Mouse (Mus musculus) testis, adult 2 months (tissue): ENCODE data around the gene Rhbg.

Experiments
- CTCF ChIP-seq: fragments of 200-500 bp; IDR thresholded peaks from 2 replicates; pipeline ENCODE4 v1.5.1; 2012; ENCODE audit warnings: low read depth, mild to moderate bottlenecking, inconsistent platforms, low read length, moderate library complexity; ENCODE audit not compliant: control insufficient read depth, insufficient read depth, insufficient replicate concordance
- POLR2A ChIP-seq: fragments of 200-500 bp; IDR thresholded peaks from 2 replicates; pipeline ENCODE4 v1.6.1; 2012; ENCODE audit warnings: low read depth, mild to moderate bottlenecking, inconsistent platforms, low read length, moderate library complexity; ENCODE audit not compliant: control insufficient read depth

DNA sequence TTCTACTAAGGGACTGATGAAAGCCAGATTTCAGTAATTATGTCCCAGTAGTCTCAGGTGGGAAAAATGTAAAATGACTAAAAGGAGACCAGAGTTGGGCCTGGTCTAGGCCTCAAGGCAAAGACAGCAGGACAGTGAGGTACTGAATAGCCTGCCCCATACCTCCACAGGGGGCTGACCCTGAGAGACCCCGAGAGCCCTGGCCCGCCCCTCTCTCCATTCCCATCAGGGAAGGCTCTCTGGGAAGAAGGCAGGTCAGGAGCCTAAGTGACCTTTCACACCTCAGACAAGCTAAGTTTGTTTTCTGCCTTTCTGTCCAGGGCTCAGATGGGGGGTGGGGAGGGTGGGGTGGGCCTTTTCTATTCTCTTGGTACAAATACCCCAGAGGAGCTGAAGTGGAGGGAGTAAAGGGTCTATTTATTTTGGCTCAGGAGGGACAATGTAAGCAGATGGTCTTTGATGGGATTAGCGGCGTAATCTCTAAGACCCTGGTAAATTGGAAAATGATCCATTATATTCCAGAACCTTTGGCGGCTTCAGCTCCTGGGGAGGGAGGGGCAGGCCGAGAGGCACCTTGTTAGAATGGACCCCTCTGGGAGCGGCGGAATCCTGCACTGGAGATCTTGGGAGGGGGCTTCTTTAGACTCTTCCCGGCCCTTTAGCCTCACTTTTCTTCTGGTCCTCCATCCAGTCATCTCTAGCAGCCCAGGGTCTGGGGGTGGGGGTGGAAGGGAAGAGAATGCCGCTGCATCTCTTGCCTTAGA is 56.6 kb downstream of the Rhbg start:
- TF ChIP-seq POLR2A: no peak
- no peak for TF ChIP-seq CTCF
